Mouse (Mus musculus): Measurements from ENCODE around the gene Gstt1.

DNA sequence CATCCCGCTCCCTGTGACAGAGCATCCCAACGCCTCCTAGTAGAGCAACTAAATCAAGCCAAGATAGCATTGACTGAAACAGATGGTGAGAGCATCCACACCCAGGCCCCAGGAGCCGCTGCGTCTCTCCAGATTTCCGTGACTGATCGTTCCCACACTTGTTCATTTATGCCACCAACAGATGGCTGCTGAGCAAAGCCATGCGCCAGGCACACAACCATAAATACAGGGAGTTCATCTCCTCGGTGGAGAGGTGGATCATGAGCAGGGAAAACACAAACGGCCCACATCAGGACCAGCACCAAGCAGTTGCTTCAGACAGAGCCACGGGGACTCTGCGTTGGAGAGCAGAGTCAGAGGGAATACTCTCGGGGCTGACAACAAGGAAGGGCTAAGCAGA, 55.0 kb downstream of the Gstt1 start:
- TF ChIP-seq USF1 (IDR thresholded peaks at IDR 0.05; ENCODE audit: low read depth) (no peak), CTCF (IDR thresholded peaks at IDR 0.05; ENCODE audit: control insufficient read depth, insufficient read depth, insufficient read length) (no peak), MYOG (IDR thresholded peaks at IDR 0.05; ENCODE audit: control insufficient read depth, extremely low read depth, insufficient read length) (no peak), CEBPB (IDR thresholded peaks at IDR 0.05; ENCODE audit: low read depth) (no peak)
